Mouse (Mus musculus): ENCODE measurements around the gene Mdm2.

DNA sequence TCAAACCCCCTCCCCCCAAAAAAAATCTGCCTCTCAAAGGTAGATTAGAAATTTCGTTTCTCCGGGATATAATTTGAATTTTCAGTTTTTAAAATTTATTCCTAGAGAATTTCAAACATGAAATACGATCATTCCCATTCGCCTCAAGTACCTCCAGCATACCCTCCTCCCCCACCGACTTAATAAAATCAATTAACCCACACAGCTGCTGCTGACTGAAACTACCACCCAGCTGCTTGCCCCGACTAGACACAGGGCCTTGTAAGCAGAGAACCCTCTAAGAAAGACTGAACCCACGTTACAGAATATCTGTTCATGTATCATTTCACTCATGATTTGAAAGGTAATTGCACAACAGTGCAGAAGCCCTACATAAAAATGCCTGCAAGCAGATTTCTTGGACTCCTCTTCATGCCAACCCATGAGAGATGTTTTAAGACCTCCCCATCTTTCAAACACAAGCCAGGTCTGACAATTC, 65.0 kb downstream of the Mdm2 start:
- TF ChIP-seq POLR2A (IDR thresholded peaks at IDR 0.05; ENCODE audit: insufficient read depth, low read depth, low read length) (no peak), CTCF (IDR thresholded peaks at IDR 0.05; ENCODE audit: insufficient read depth, low read depth, low read length) (no peak)

Data from olfactory bulb, adult 2 months (tissue).